Mouse (Mus musculus) E14TG2a.4 (cell line): ENCODE data around the gene Qrich2.
"Not testable (repeated sequence)": the region's sequence is repeated elsewhere in the genome, so short reads cannot be mapped to it uniquely, and the experiment has no call there.

Experiments
- CTCF ChIP-seq: conservative IDR thresholded peaks from 2 replicates; pipeline ENCODE4 v1.5.1; 2014; ENCODE audit warnings: low read length
- POU5F1 ChIP-seq: IDR thresholded peaks from 2 replicates; pipeline ENCODE4 v1.6.1; 2014; ENCODE audit warnings: low read length, borderline replicate concordance

GRCm38 (mm10) chr11:116410415-116410814 lies 55.6 kb downstream of the Qrich2 start:
- not testable (repeated sequence) for TF ChIP-seq CTCF, POU5F1
